Mouse (Mus musculus) ES-E14 (cell line): ENCODE results near the gene Pard3b. TPM values are rescaled to one million over a fixed set of nuclear protein-coding genes. Genes with fewer than 3 reads are reported as not detected.

Experiments used
- DNase-seq: peaks from one replicate; pipeline ENCODE4 v3.0.0-alpha.2; 2013; ENCODE audit warnings: low read depth, low spot score
- H3K27ac ChIP-seq: 2 replicates; pipeline ENCODE4 v1.5.1; 2012; ENCODE audit warnings: low read depth, mild to moderate bottlenecking, low read length, moderate library complexity, mixed read lengths; ENCODE audit not compliant: poor library complexity, insufficient read depth, severe bottlenecking
- H3K36me3 ChIP-seq: 2 replicates; pipeline ENCODE4 v1.6.1; 2012; ENCODE audit warnings: mild to moderate bottlenecking, low read length, moderate library complexity, mixed read lengths; ENCODE audit not compliant: control insufficient read depth, poor library complexity, insufficient read depth, severe bottlenecking
- H3K4me1 ChIP-seq, 2 experiments: fragments of 150-350 bp in 1 of 2; sonication (generic) in 1 of 2; 2 replicates each; pipeline ENCODE4 v1.6.1; 2012; ENCODE audit warnings: low read length in 2 of 2, mild to moderate bottlenecking in 1 of 2, mixed read lengths in 1 of 2; ENCODE audit not compliant: control insufficient read depth in 2 of 2, insufficient read depth in 2 of 2, poor library complexity in 1 of 2
- H3K4me3 ChIP-seq, 2 experiments: fragments of 150-350 bp in 1 of 2; sonication (generic) in 1 of 2; 2 replicates each; pipeline ENCODE4 v1.5.1; 2012; ENCODE audit warnings: low read length in 2 of 2, low read depth in 1 of 2, mild to moderate bottlenecking in 1 of 2, mixed read lengths in 1 of 2; ENCODE audit not compliant: insufficient read depth in 1 of 2, poor library complexity in 1 of 2, severe bottlenecking in 1 of 2
- H3K9ac ChIP-seq: 2 replicates; pipeline ENCODE4 v1.6.1; 2012; ENCODE audit warnings: low read depth, mild to moderate bottlenecking, low read length, mixed read lengths; ENCODE audit not compliant: poor library complexity, insufficient read depth, severe bottlenecking
- H3K9me3 ChIP-seq: fragments of 150-350 bp; sonication (generic); 2 replicates; pipeline ENCODE4 v1.6.1; 2012; ENCODE audit warnings: low read depth, mild to moderate bottlenecking, low read length; ENCODE audit not compliant: control insufficient read depth, insufficient read depth
- CHD2 ChIP-seq: IDR thresholded peaks from 2 replicates; pipeline ENCODE4 v1.6.1; 2014; ENCODE audit warnings: mild to moderate bottlenecking, low read depth, low read length, inconsistent platforms
- HCFC1 ChIP-seq: IDR thresholded peaks from 2 replicates; pipeline ENCODE4 v1.6.1; 2012; ENCODE audit warnings: low read length, inconsistent platforms, borderline replicate concordance; ENCODE audit not compliant: insufficient read depth
- MAFK ChIP-seq: IDR thresholded peaks from 2 replicates; pipeline ENCODE4 v1.6.1; 2014; ENCODE audit warnings: mild to moderate bottlenecking, low read depth, low read length, inconsistent platforms; ENCODE audit not compliant: insufficient read depth
- ZC3H11A ChIP-seq: IDR thresholded peaks from 2 replicates; pipeline ENCODE4 v1.6.1; 2012; ENCODE audit warnings: low read depth, mild to moderate bottlenecking, inconsistent platforms, low read length, borderline replicate concordance
- ZNF384 ChIP-seq: IDR thresholded peaks from 2 replicates; pipeline ENCODE4 v1.6.1; 2012; ENCODE audit warnings: low read depth, low read length, inconsistent platforms
- in situ Hi-C, 2 experiments: fragments of 600-800 bp; cut with MboI; formaldehyde crosslinking; loops; one replicate each; pipeline ENCODE4 v1.15.1; 2025; ENCODE audit warnings: low sequenced_read_pairs in 2 of 2, inconsistent platforms in 1 of 2; ENCODE audit not compliant: unreplicated experiment in 2 of 2
- total RNA-seq: library from RNA; depleted of rRNA; stranded (reverse); fragments of 300-350 nt; gene quantifications from 2 replicates; pipeline ENCODE4 v1.2.3, GENCODE M21; 2012

Gene Pard3b
- total RNA-seq, 1 experiment, result 0.49 TPM

GRCm38 (mm10) chr1:62444406-62444805 is 805.8 kb downstream of the Pard3b start:
- H3K36me3 ChIP-seq, result no peaks in the 10 kb centered on the region
- no peak overlapping the region for H3K9ac ChIP-seq
- in situ Hi-C loops, result no loop called here
- no peaks in the 10 kb centered on the region for H3K4me1 ChIP-seq
- no peak overlapping the region for H3K27ac ChIP-seq
- TF ChIP-seq CHD2 (no peak), HCFC1 (no peak), ZC3H11A (no peak), ZNF384 (no peak), MAFK (no peak)
- no peaks in the 10 kb centered on the region for H3K9me3 ChIP-seq
- no peak overlapping the region for H3K4me3 ChIP-seq
- no peak for DNase-seq

GRCm38 (mm10) chr1:62446818-62447217 is 808.2 kb downstream of the Pard3b start:
- in situ Hi-C loops, result no loop called here
- no peaks in the 10 kb centered on the region for H3K9me3 ChIP-seq
- DNase-seq, result no peak
- no peaks in the 10 kb centered on the region for H3K4me1 ChIP-seq
- H3K36me3 ChIP-seq, result no peaks in the 10 kb centered on the region
- H3K9ac ChIP-seq, result no peak overlapping the region
- TF ChIP-seq ZNF384 (no peak), CHD2 (no peak), HCFC1 (no peak), MAFK (no peak), ZC3H11A (no peak)
- no peak overlapping the region for H3K27ac ChIP-seq
- no peak overlapping the region for H3K4me3 ChIP-seq

GRCm38 (mm10) chr1:62449193-62449875 is 810.7 kb downstream of the Pard3b start:
- no peak for DNase-seq
- Histone ChIP-seq H3K36me3 (no peaks in the 10 kb centered on the region), H3K9me3 (no peaks in the 10 kb centered on the region), H3K4me1 (no peaks in the 10 kb centered on the region), H3K27ac (no peak overlapping the region), H3K9ac (no peak overlapping the region), H3K4me3 (no peak overlapping the region)
- TF ChIP-seq ZNF384, result no peak
- no peak for TF ChIP-seq ZC3H11A
- no peak for TF ChIP-seq MAFK
- no peak for TF ChIP-seq HCFC1
- TF ChIP-seq CHD2, result no peak
- in situ Hi-C loops, result no loop called here

- Histone ChIP-seq H3K9ac (no peak overlapping the region), H3K4me1 (no peaks in the 10 kb centered on the region), H3K4me3 (no peak overlapping the region), H3K27ac (no peak overlapping the region), H3K36me3 (no peaks in the 10 kb centered on the region), H3K9me3 (no peaks in the 10 kb centered on the region)
- TF ChIP-seq ZC3H11A, result no peak
- no peak for TF ChIP-seq ZNF384
- TF ChIP-seq MAFK, result no peak
- TF ChIP-seq HCFC1, result no peak
- TF ChIP-seq CHD2, result no peak
- in situ Hi-C loops, result no loop called here
- DNase-seq, result no peak
Measured at GRCm38 (mm10) chr1:62465536-62465935, 826.9 kb downstream of the Pard3b start.
